Mouse (Mus musculus): ENCODE measurements at regions not wholly inside any gene's neighbourhood (a gene's known extent, or its start where the extent isn't known, plus 50 kb on each side); places are given as distances from the start of the nearest gene placed in this dataset.
A peak's percentile ranks its signal among the peaks of the same experiment; 100 is the strongest.

- Histone ChIP-seq H3K27ac (replicated peaks; ENCODE audit: low read depth, low read length) (no peak overlapping the region), H3K36me3 (ENCODE audit: control insufficient read depth, insufficient read depth, low read length) (no peaks in the 10 kb centered on the region), H3K4me1 (ENCODE audit: control insufficient read depth, insufficient read depth, low read length) (no peaks in the 10 kb centered on the region), H3K4me2 (ENCODE audit: low read depth, low read length) (no peak overlapping the region), H3K27me3 (replicated peaks; ENCODE audit: control insufficient read depth, insufficient read depth, low read length) (no peaks in the 10 kb centered on the region), H3K4me3 (ENCODE audit: low read depth, low read length) (no peak overlapping the region), H3K9me3 (ENCODE audit: control insufficient read depth, low read length) (no peaks in the 10 kb centered on the region), H3K9ac (ENCODE audit: low read depth, low read length) (no peak overlapping the region)
- no peak for ATAC-seq (ENCODE audit: low read depth)
- WGBS = 61% methylated on average over 3 of the region's 3 CpGs
- DNase-seq (ENCODE audit: low spot score) = no peak
These were observed 766.7 kb downstream of the Nr2f2 start for GRCm38 (mm10) chr7:69599866-69600265.

GRCm38 (mm10) chr7:69585716-69586115, 780.8 kb downstream of the Nr2f2 start:
- DNase-seq (ENCODE audit: low spot score) = peak; percentile 57

DNA sequence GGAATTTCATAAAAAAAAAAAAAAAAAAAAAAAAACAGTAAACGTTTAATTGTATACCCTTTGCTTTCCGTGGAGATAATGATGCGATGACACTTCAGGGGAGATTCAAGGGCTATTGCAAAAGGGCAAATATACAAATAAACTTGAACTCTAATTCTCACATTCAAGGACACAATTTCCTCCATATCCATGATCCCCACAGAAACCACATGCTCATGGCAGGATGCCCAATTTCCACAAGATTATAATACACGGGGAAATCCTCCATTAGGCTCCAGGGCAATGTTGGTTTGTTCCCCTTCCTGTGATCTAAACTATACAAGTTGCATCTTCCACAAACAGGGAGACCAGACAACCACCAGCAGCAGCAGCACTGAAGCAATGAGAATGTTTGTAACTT, 781.4 kb downstream of the Nr2f2 start:
- Histone ChIP-seq H3K4me2 (ENCODE audit: low read depth, low read length) (no peak overlapping the region), H3K4me1 (ENCODE audit: control insufficient read depth, insufficient read depth, low read length) (no peaks in the 10 kb centered on the region), H3K27ac (replicated peaks; ENCODE audit: low read depth, low read length) (no peak overlapping the region), H3K9me3 (ENCODE audit: control insufficient read depth, low read length) (no peaks in the 10 kb centered on the region), H3K4me3 (ENCODE audit: low read depth, low read length) (no peak overlapping the region), H3K36me3 (ENCODE audit: control insufficient read depth, insufficient read depth, low read length) (no peaks in the 10 kb centered on the region), H3K9ac (ENCODE audit: low read depth, low read length) (no peak overlapping the region), H3K27me3 (replicated peaks; ENCODE audit: control insufficient read depth, insufficient read depth, low read length) (no peaks in the 10 kb centered on the region)
- ATAC-seq (ENCODE audit: low read depth) (no peak), DNase-seq (ENCODE audit: low spot score) (peak; percentile 40)
- 62% methylated on average over 4 of the region's 4 CpGs for WGBS

More at GRCm38 (mm10) chr7:69585716-69586115, 780.8 kb downstream of the Nr2f2 start:
- no peaks in the 10 kb centered on the region for H3K9me3 ChIP-seq (ENCODE audit: control insufficient read depth, low read length)
- no peak overlapping the region for H3K9ac ChIP-seq (ENCODE audit: low read depth, low read length)
- no peak overlapping the region for H3K27ac ChIP-seq (replicated peaks; ENCODE audit: low read depth, low read length)
- peak; percentile 74 for ATAC-seq (ENCODE audit: low read depth)
- H3K27me3 ChIP-seq (replicated peaks; ENCODE audit: control insufficient read depth, insufficient read depth, low read length) = no peaks in the 10 kb centered on the region
- 50% methylated on average over 6 of the region's 6 CpGs for WGBS
- no peaks in the 10 kb centered on the region for H3K36me3 ChIP-seq (ENCODE audit: control insufficient read depth, insufficient read depth, low read length)
- H3K4me2 ChIP-seq (ENCODE audit: low read depth, low read length) = no peak overlapping the region
- H3K4me1 ChIP-seq (ENCODE audit: control insufficient read depth, insufficient read depth, low read length) = no peaks in the 10 kb centered on the region
- H3K4me3 ChIP-seq (ENCODE audit: low read depth, low read length) = no peak overlapping the region

DNA sequence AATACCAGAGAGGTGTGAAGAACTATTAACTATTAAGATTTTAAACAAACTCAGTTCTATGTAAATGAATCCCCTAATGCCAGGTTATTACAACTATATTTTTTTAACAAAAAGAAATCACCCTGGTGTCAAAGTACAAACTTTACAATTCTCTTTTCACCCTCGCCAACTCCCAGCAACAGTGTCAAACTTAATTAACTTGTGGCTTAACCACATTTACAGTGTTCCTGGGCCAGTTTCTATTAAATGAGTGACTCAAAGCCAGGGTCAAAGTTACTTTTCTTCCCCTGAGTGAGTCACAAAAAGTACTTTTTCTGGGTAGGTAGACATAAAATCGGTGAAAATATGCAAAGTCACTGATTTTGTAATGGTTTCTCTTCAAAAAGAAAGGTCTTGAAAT, 782.0 kb downstream of the Nr2f2 start:
- Histone ChIP-seq H3K4me3 (ENCODE audit: low read depth, low read length) (no peak overlapping the region), H3K4me2 (ENCODE audit: low read depth, low read length) (no peak overlapping the region), H3K36me3 (ENCODE audit: control insufficient read depth, insufficient read depth, low read length) (no peaks in the 10 kb centered on the region), H3K9ac (ENCODE audit: low read depth, low read length) (no peak overlapping the region), H3K9me3 (ENCODE audit: control insufficient read depth, low read length) (no peaks in the 10 kb centered on the region), H3K4me1 (ENCODE audit: control insufficient read depth, insufficient read depth, low read length) (no peaks in the 10 kb centered on the region), H3K27ac (replicated peaks; ENCODE audit: low read depth, low read length) (no peak overlapping the region), H3K27me3 (replicated peaks; ENCODE audit: control insufficient read depth, insufficient read depth, low read length) (no peaks in the 10 kb centered on the region)
- no peak for DNase-seq (ENCODE audit: low spot score)
- WGBS = 74% methylated on average over 2 of the region's 2 CpGs
- ATAC-seq (ENCODE audit: low read depth) = no peak

- no peak for ATAC-seq (ENCODE audit: low read depth)
- no peak overlapping the region for H3K9ac ChIP-seq (ENCODE audit: low read depth, low read length)
- no peaks in the 10 kb centered on the region for H3K27me3 ChIP-seq (replicated peaks; ENCODE audit: control insufficient read depth, insufficient read depth, low read length)
- H3K4me1 ChIP-seq (ENCODE audit: control insufficient read depth, insufficient read depth, low read length) = no peaks in the 10 kb centered on the region
- H3K36me3 ChIP-seq (ENCODE audit: control insufficient read depth, insufficient read depth, low read length) = no peaks in the 10 kb centered on the region
- no peak overlapping the region for H3K27ac ChIP-seq (replicated peaks; ENCODE audit: low read depth, low read length)
- no peak for DNase-seq (ENCODE audit: low spot score)
- no peaks in the 10 kb centered on the region for H3K9me3 ChIP-seq (ENCODE audit: control insufficient read depth, low read length)
- H3K4me2 ChIP-seq (ENCODE audit: low read depth, low read length) = no peak overlapping the region
- no peak overlapping the region for H3K4me3 ChIP-seq (ENCODE audit: low read depth, low read length)
- WGBS = 59% methylated on average over 1 of the region's 1 CpGs
These were observed 782.6 kb downstream of the Nr2f2 start for GRCm38 (mm10) chr7:69583901-69584300.

GRCm38 (mm10) chr7:69581668-69582067, 784.9 kb downstream of the Nr2f2 start:
- no peak overlapping the region for H3K4me2 ChIP-seq (ENCODE audit: low read depth, low read length)
- H3K4me3 ChIP-seq (ENCODE audit: low read depth, low read length) = no peak overlapping the region
- DNase-seq (ENCODE audit: low spot score) = no peak
- H3K27me3 ChIP-seq (replicated peaks; ENCODE audit: control insufficient read depth, insufficient read depth, low read length) = no peaks in the 10 kb centered on the region
- no peak overlapping the region for H3K9ac ChIP-seq (ENCODE audit: low read depth, low read length)
- no peaks in the 10 kb centered on the region for H3K9me3 ChIP-seq (ENCODE audit: control insufficient read depth, low read length)
- H3K27ac ChIP-seq (replicated peaks; ENCODE audit: low read depth, low read length) = no peak overlapping the region
- no peak for ATAC-seq (ENCODE audit: low read depth)
- no peaks in the 10 kb centered on the region for H3K4me1 ChIP-seq (ENCODE audit: control insufficient read depth, insufficient read depth, low read length)
- WGBS = 68% methylated on average over 6 of the region's 6 CpGs
- H3K36me3 ChIP-seq (ENCODE audit: control insufficient read depth, insufficient read depth, low read length) = no peaks in the 10 kb centered on the region

GRCm38 (mm10) chr7:69578958-69579810, 787.4 kb downstream of the Nr2f2 start:
- no peaks in the 10 kb centered on the region for H3K9me3 ChIP-seq (ENCODE audit: control insufficient read depth, low read length)
- no peak overlapping the region for H3K4me2 ChIP-seq (ENCODE audit: low read depth, low read length)
- no peaks in the 10 kb centered on the region for H3K4me1 ChIP-seq (ENCODE audit: control insufficient read depth, insufficient read depth, low read length)
- H3K4me3 ChIP-seq (ENCODE audit: low read depth, low read length) = no peak overlapping the region
- WGBS = 38% methylated on average over 18 of the region's 18 CpGs
- no peaks in the 10 kb centered on the region for H3K36me3 ChIP-seq (ENCODE audit: control insufficient read depth, insufficient read depth, low read length)
- ATAC-seq (ENCODE audit: low read depth) (no peak), DNase-seq (ENCODE audit: low spot score) (peak; percentile 19)
- no peak overlapping the region for H3K9ac ChIP-seq (ENCODE audit: low read depth, low read length)
- no peaks in the 10 kb centered on the region for H3K27me3 ChIP-seq (replicated peaks; ENCODE audit: control insufficient read depth, insufficient read depth, low read length)
- no peak overlapping the region for H3K27ac ChIP-seq (replicated peaks; ENCODE audit: low read depth, low read length)

GRCm38 (mm10) chr7:69577754-69578153, 788.8 kb downstream of the Nr2f2 start:
- Histone ChIP-seq H3K4me2 (ENCODE audit: low read depth, low read length) (no peak overlapping the region), H3K4me3 (ENCODE audit: low read depth, low read length) (no peak overlapping the region), H3K9ac (ENCODE audit: low read depth, low read length) (no peak overlapping the region), H3K27me3 (replicated peaks; ENCODE audit: control insufficient read depth, insufficient read depth, low read length) (no peaks in the 10 kb centered on the region), H3K9me3 (ENCODE audit: control insufficient read depth, low read length) (no peaks in the 10 kb centered on the region), H3K36me3 (ENCODE audit: control insufficient read depth, insufficient read depth, low read length) (no peaks in the 10 kb centered on the region), H3K27ac (replicated peaks; ENCODE audit: low read depth, low read length) (no peak overlapping the region), H3K4me1 (ENCODE audit: control insufficient read depth, insufficient read depth, low read length) (no peaks in the 10 kb centered on the region)
- ATAC-seq (ENCODE audit: low read depth) = no peak
- 63% methylated on average over 6 of the region's 6 CpGs for WGBS
- DNase-seq (ENCODE audit: low spot score) = no peak

DNA sequence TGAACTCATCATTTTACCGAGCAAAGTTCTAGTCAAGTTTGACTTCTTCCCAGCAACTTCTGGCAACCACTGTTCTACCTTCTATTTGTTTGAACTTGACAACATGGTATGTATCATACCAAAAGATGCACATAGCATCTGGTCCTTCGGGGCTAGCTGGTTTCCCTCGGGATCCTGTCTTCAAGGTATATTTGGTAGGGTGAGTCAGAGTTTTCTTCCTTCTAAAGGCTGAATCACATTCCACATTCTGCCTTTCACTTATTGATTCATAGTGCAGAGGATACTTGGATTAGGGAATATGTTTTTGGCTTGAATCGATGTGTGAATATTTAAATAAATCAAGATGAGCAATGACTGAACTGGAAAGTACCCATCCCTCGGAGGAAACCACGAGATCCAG, 789.9 kb downstream of the Nr2f2 start:
- Histone ChIP-seq H3K36me3 (ENCODE audit: control insufficient read depth, insufficient read depth, low read length) (no peaks in the 10 kb centered on the region), H3K4me1 (ENCODE audit: control insufficient read depth, insufficient read depth, low read length) (no peaks in the 10 kb centered on the region), H3K27me3 (replicated peaks; ENCODE audit: control insufficient read depth, insufficient read depth, low read length) (no peaks in the 10 kb centered on the region), H3K4me3 (ENCODE audit: low read depth, low read length) (no peak overlapping the region), H3K27ac (replicated peaks; ENCODE audit: low read depth, low read length) (no peak overlapping the region), H3K4me2 (ENCODE audit: low read depth, low read length) (no peak overlapping the region), H3K9ac (ENCODE audit: low read depth, low read length) (no peak overlapping the region), H3K9me3 (ENCODE audit: control insufficient read depth, low read length) (no peaks in the 10 kb centered on the region)
- 82% methylated on average over 6 of the region's 6 CpGs for WGBS
- ATAC-seq (ENCODE audit: low read depth) (no peak), DNase-seq (ENCODE audit: low spot score) (no peak)

All from embryonic facial prominence, embryonic 14.5 days (tissue).